Comparison of ENCODE assay signal across 26 mouse cellular contexts in genomic region chr5:28245121-28245520, GRCm38 (mm10). TPM values are rescaled to one million over a fixed set of nuclear protein-coding genes. Genes with fewer than 3 reads are reported as not detected.
A peak's percentile ranks its signal among the peaks of the same experiment; 100 is the strongest.
DNase-seq lines count a peak whose midpoint lies in the region; ATAC-seq lines count a peak whose summit lies in the region.
"Had no signal": no experiment of that assay in that cellular context is flagged by ENCODE, and none has a peak within 500 bp of the region (broad histone marks: within the 10 kb centered on the region; RNA-seq: fewer than 3 reads in every experiment).

No protein-coding gene starts in this region.

- no peaks in the 10 kb centered on the region for H3K4me1 ChIP-seq in hindbrain, embryonic 16.5 days (ENCODE audit: control insufficient read depth, insufficient read depth, low read depth, low read length)
- no peaks in the 10 kb centered on the region; the same call in 1 of the 2 replicates for H3K4me1 ChIP-seq in hindbrain, embryonic 14.5 days (replicated peaks; ENCODE audit: control insufficient read depth, insufficient read depth, low read length)
- H3K4me1 ChIP-seq: embryonic facial prominence, embryonic 10.5 days; forebrain, embryonic 13.5 days; heart, embryonic 10.5 days; heart, embryonic 15.5 days had no signal

- H3K4me3 ChIP-seq in hindbrain, embryonic 16.5 days (ENCODE audit: low read length): no peak overlapping the region
- H3K4me3 ChIP-seq in hindbrain, embryonic 14.5 days (replicated peaks; ENCODE audit: low read length): no peak overlapping the region
- H3K4me3 ChIP-seq: embryonic facial prominence, embryonic 10.5 days; forebrain, embryonic 13.5 days; heart, embryonic 10.5 days; heart, embryonic 15.5 days had no signal

- no peaks in the 10 kb centered on the region for H3K27me3 ChIP-seq in hindbrain, embryonic 16.5 days (replicated peaks; ENCODE audit: control insufficient read depth, insufficient read depth, low read length)
- no peaks in the 10 kb centered on the region for H3K27me3 ChIP-seq in hindbrain, embryonic 14.5 days (ENCODE audit: control insufficient read depth, insufficient read depth, low read length)
- H3K27me3 ChIP-seq: forebrain, embryonic 13.5 days; heart, embryonic 15.5 days had no signal

- H3K9ac ChIP-seq in hindbrain, embryonic 16.5 days (ENCODE audit: low read depth, low read length): no peak overlapping the region
- H3K9ac ChIP-seq in hindbrain, embryonic 14.5 days: no peak overlapping the region
- H3K9ac ChIP-seq: forebrain, embryonic 13.5 days; forebrain, postnatal 0 days; heart, embryonic 15.5 days had no signal

- H3K4me2 ChIP-seq in hindbrain, embryonic 16.5 days (ENCODE audit: low read length): no peak overlapping the region
- H3K4me2 ChIP-seq in hindbrain, embryonic 14.5 days (replicated peaks): no peak overlapping the region
- H3K4me2 ChIP-seq: forebrain, embryonic 13.5 days; heart, embryonic 15.5 days had no signal

- no peaks in the 10 kb centered on the region for H3K36me3 ChIP-seq in hindbrain, embryonic 16.5 days (ENCODE audit: control insufficient read depth, insufficient read depth, low read length)
- H3K36me3 ChIP-seq in hindbrain, embryonic 14.5 days (replicated peaks; ENCODE audit: control insufficient read depth, insufficient read depth): no peaks in the 10 kb centered on the region
- H3K36me3 ChIP-seq: embryonic facial prominence, embryonic 10.5 days; G1E; heart, embryonic 10.5 days; heart, embryonic 15.5 days had no signal

- peak; percentile 42; the same call in 1 of the 2 replicates for ATAC-seq in hindbrain, embryonic 16.5 days
- no peak for ATAC-seq in hindbrain, embryonic 14.5 days (ENCODE audit: low FRiP score)
- peak; percentile 23; the same call in 1 of the 2 replicates for ATAC-seq in granulocyte monocyte progenitor cell, adult 5-6 weeks (replicated peaks; ENCODE audit: poor library complexity, severe bottlenecking)
- ATAC-seq: activated CD4-positive, CD25-positive, alpha-beta regulatory T cell, adult 4 months; CD4-positive, CD25-positive, alpha-beta regulatory T cell, adult 4 months; forebrain, embryonic 13.5 days; forebrain, postnatal 0 days had no signal

- WGBS in hindbrain, embryonic 16.5 days: 67% methylated on average over 4 of the region's 4 CpGs
- WGBS in hindbrain, embryonic 14.5 days: 68% methylated on average over 4 of the region's 4 CpGs

- no peaks in the 10 kb centered on the region for H3K9me3 ChIP-seq in hindbrain, embryonic 16.5 days (ENCODE audit: control insufficient read depth, low read length)
- no peaks in the 10 kb centered on the region for H3K9me3 ChIP-seq in hindbrain, embryonic 14.5 days (ENCODE audit: control insufficient read depth, low read length)
- H3K9me3 ChIP-seq: embryonic facial prominence, embryonic 10.5 days; forebrain, embryonic 13.5 days; G1E; heart, embryonic 10.5 days; heart, embryonic 15.5 days had no signal

- no peak overlapping the region for H3K27ac ChIP-seq in hindbrain, embryonic 16.5 days (ENCODE audit: low read depth, low read length)
- H3K27ac ChIP-seq in hindbrain, embryonic 14.5 days: no peak overlapping the region
- H3K27ac ChIP-seq: embryonic facial prominence, embryonic 10.5 days; forebrain, embryonic 13.5 days; heart, embryonic 10.5 days; heart, embryonic 15.5 days had no signal

- peak; percentile 22 for DNase-seq in cerebellum, adult 11-12 months
- no peak for DNase-seq in cerebellum, postnatal 10 days
- DNase-seq in cerebellum, postnatal 25 days: peak; percentile 22 to 31
- no peak for DNase-seq in cerebellum, postnatal 36 days
- DNase-seq in hindbrain, embryonic 14.5 days (ENCODE audit: low spot score): no peak
- DNase-seq: adrenal gland, postnatal 14 days; B cell, adult 2 months; cerebellum, adult 9-10 months; forebrain, postnatal 0 days; gastrocnemius, postnatal 14 days; heart, adult 18-20 months; heart, postnatal 14 days; kidney, adult 11 months; kidney, adult 9 months had no signal

RNA-seq across cellular contexts. Expression of gene Cnpy1, which starts 0.5 kb away (rescaled TPM):
- 25.0 and 35.3 TPM in 2 replicates for polyA plus RNA-seq in hindbrain, embryonic 16.5 days (2015; fragmentation: Nextera tagmentation; extraction: Ambion mirVana)
- polyA plus RNA-seq in hindbrain, embryonic 14.5 days (2014; fragmentation: Nextera tagmentation; extraction: Ambion mirVana): 2.3 and 30.6 TPM in 2 replicates
- total RNA-seq in granulocyte monocyte progenitor cell, adult 5-6 weeks (2014; fragmentation: Nextera tagmentation): not detected in 2 replicates
- total RNA-seq in granulocyte monocyte progenitor cell, adult 5-6 weeks (2017): not detected in 2 replicates
- total RNA-seq: adrenal gland, adult 18-20 months; gastrocnemius, adult 18-20 months; heart, adult 18-20 months; heart, postnatal 14 days; hematopoietic stem cell, adult 5-6 weeks had no signal
- polyA plus RNA-seq: activated CD4-positive, CD25-positive, alpha-beta regulatory T cell, adult 4 months; CD4-positive, CD25-positive, alpha-beta regulatory T cell, adult 4 months; G1E; heart, embryonic 15.5 days had no signal

Comparison
In these comparisons a context has a peak if more than half of its experiments do, and no peak if none do; other contexts are left out.
1. DNase-seq: peak in cerebellum, adult 11-12 months (single experiment) and cerebellum, postnatal 25 days (2 of 2); none in cerebellum, postnatal 10 days (0 of 2), cerebellum, postnatal 36 days (0 of 2) and hindbrain, embryonic 14.5 days (single experiment).